Mouse (Mus musculus) cerebellum, postnatal 10 days (tissue): Measurements from ENCODE around the gene Rai14.

Experiments used
- DNase-seq, 2 experiments: peaks; one replicate each; pipeline ENCODE4 v3.0.0; 2021; ENCODE audit warnings: mixed read lengths in 2 of 2

Rai14 gene

GRCm38 (mm10) chr15:10645101-10645500 is 69.3 kb downstream of the Rai14 start:
- DNase-seq: no peak

- no peak for DNase-seq
Observed at GRCm38 (mm10) chr15:10643819-10644218, 70.6 kb downstream of the Rai14 start.

GRCm38 (mm10) chr15:10643224-10643623 is 71.2 kb downstream of the Rai14 start:
- DNase-seq: no peak

- DNase-seq: no peak
Observed at GRCm38 (mm10) chr15:10642419-10642818, 72.0 kb downstream of the Rai14 start.

GRCm38 (mm10) chr15:10640721-10641120 is 73.7 kb downstream of the Rai14 start:
- DNase-seq: no peak

- no peak for DNase-seq
Observed at GRCm38 (mm10) chr15:10637251-10637793, 77.1 kb downstream of the Rai14 start.

- DNase-seq: no peak
Observed at GRCm38 (mm10) chr15:10636844-10637243, 77.6 kb downstream of the Rai14 start.

GRCm38 (mm10) chr15:10635121-10635520 is 79.3 kb downstream of the Rai14 start:
- no peak for DNase-seq

- DNase-seq: no peak
Observed at GRCm38 (mm10) chr15:10634176-10634575, 80.2 kb downstream of the Rai14 start.

GRCm38 (mm10) chr15:10633381-10633780 is 81.0 kb downstream of the Rai14 start:
- DNase-seq: no peak

- DNase-seq: no peak
Observed at GRCm38 (mm10) chr15:10632581-10632980, 81.8 kb downstream of the Rai14 start.

- no peak for DNase-seq
Observed at GRCm38 (mm10) chr15:10632060-10632459, 82.4 kb downstream of the Rai14 start.

- no peak for DNase-seq
Observed at GRCm38 (mm10) chr15:10631541-10631940, 82.9 kb downstream of the Rai14 start.

- DNase-seq: no peak
Observed at GRCm38 (mm10) chr15:10628980-10629346, 85.5 kb downstream of the Rai14 start.

- DNase-seq: no peak
Observed at GRCm38 (mm10) chr15:10628131-10628979, 86.1 kb downstream of the Rai14 start.

- no peak for DNase-seq
Observed at GRCm38 (mm10) chr15:10623571-10624227, 90.7 kb downstream of the Rai14 start.

- DNase-seq: peak; percentile 35 to 59
Observed at GRCm38 (mm10) chr15:10621194-10621593, 93.2 kb downstream of the Rai14 start.

GRCm38 (mm10) chr15:10619678-10620077 is 94.7 kb downstream of the Rai14 start:
- no peak for DNase-seq

GRCm38 (mm10) chr15:10618276-10618675 is 96.1 kb downstream of the Rai14 start:
- DNase-seq: no peak

- DNase-seq: peak in 1 of 2 experiments; percentile 7
Observed at GRCm38 (mm10) chr15:10616001-10616400, 98.4 kb downstream of the Rai14 start.

GRCm38 (mm10) chr15:10611040-10611439 is 103.4 kb downstream of the Rai14 start:
- no peak for DNase-seq

- peak in 1 of 2 experiments; percentile 9 for DNase-seq
Observed at GRCm38 (mm10) chr15:10609107-10609506, 105.3 kb downstream of the Rai14 start.

GRCm38 (mm10) chr15:10608508-10609098 is 105.8 kb downstream of the Rai14 start:
- DNase-seq: peak in 1 of 2 experiments; percentile 19
